Mouse (Mus musculus) spleen, postnatal 4 days (tissue): Measurements from ENCODE around the gene Nxpe5.

Experiments
- DNase-seq, 2 experiments: peaks; one replicate each; pipeline ENCODE4 v3.0.0; 2022; ENCODE audit warnings: low spot score in 2 of 2

Gene Nxpe5

GRCm38 (mm10) chr5:138275216-138276050 lies 49.7 kb downstream of the Nxpe5 start:
- no peak for DNase-seq

- DNase-seq = no peak
These were observed 52.3 kb downstream of the Nxpe5 start for GRCm38 (mm10) chr5:138277994-138278393.

DNA sequence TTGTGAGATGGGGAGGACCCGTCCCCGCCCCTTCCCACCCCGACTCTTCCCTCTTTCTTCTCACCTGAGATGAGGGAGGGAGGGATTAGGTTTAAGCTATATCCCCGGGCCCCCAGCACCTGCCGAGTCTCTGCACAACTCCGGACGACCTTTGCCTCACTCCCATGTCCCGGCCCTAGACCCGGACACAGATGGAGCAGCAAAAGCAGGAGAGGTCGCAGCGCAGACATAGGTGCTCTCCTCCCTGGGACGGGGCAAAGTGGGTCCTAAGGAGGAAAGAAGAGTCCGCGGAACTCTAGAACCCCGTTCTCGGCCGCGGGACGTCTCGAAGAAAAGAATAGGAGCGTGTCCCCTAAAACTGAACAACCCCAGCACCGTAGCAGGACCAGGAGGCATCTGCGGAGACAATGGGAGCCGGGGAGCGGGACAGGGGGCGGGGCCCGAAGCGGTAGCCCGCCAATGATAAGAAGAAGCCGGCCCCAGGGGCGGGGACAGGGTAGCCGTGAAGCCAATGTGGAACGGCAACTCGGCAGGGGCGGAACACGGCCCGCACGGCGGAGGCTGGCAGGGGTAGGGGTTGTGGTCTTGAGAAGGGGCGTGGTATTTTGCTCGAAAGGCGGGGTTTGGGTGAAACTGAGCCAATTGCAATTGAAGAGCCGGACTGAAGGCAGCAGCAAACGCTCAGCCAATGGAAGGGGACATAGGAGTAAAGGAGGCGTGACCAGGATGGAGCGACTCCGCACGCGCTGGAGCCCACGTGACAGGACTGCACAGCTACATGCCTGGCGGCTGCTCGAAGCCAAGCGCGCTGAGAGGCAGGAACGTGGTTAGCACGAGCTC lies 54.1 kb downstream of the Nxpe5 start, which contains the start of the genes Gm43720, Gpc2 and Stag3:
Gm43720 (minus strand) TSS at position 374 of the 840 bp plus-strand sequence.
Gpc2 (minus strand) TSS at position 421 of the 840 bp plus-strand sequence.
Stag3 (plus strand) TSS at position 656 of the 840 bp plus-strand sequence.
- peak; percentile 82 to 88 for DNase-seq

- no peak for DNase-seq
These were observed 54.7 kb downstream of the Nxpe5 start for GRCm38 (mm10) chr5:138280425-138280768.

- no peak for DNase-seq
These were observed 55.1 kb downstream of the Nxpe5 start for GRCm38 (mm10) chr5:138280829-138281228.

DNA sequence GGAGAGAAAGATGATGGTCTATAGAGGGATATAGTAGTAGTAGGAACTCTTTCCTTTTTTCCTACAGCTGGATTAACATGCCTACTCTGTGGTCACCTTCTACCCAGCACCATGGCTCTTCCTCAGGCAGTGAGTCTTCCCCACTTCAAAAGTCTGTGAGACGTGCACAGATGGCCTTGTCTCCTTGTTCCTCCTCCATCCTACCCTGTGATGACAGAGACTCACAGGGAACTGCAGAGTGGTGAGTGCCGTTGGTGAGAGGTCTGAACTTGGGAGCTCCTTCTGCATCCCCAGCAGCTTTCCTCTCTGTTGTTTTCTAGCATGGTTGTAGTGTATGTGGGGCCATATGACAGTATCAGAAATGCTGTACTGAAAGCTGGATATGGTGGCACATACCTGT lies 56.1 kb downstream of the Nxpe5 start:
- DNase-seq = no peak

GRCm38 (mm10) chr5:138283540-138283939 lies 57.8 kb downstream of the Nxpe5 start:
- DNase-seq = no peak

DNA sequence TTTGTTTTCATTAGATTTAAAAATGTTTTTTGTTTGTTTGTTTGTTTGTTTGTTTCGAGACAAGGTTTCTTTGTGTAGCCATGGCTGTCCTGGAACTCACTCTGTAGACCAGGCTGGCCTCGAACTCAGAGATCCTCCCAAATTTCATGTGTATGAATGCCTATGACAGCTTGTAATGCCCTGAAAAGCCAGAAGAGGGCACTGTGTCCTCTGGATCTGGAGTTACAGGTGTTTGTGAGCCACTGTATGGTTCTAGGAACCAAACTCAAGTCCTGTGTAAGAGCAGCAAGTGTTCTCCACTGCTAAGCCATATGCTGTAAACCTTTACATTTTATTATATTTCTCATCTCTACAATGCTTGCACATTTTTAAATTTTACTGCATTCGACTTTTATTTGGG lies 62.2 kb downstream of the Nxpe5 start:
- DNase-seq = no peak

GRCm38 (mm10) chr5:138291638-138292037 lies 65.9 kb downstream of the Nxpe5 start:
- no peak for DNase-seq

DNA sequence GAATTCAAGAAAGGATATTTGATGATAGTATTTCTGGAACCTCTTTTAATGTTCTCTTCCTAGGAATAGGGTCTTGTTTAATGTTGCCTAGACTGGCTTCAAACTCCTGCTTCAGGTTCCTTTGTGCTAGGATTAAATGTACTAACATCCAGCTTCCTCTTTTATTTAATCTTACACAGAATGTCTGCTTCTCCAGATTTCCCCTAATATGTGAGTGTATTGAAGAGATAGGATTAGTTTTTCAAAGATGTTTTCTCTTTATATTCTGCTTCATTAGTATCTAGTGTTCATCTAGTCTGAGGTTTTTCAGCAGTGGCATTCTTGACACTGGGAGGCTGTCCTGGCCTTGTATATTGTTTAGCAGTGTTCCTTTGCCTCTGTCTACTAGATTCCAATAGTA lies 68.5 kb downstream of the Nxpe5 start:
- no peak for DNase-seq

DNA sequence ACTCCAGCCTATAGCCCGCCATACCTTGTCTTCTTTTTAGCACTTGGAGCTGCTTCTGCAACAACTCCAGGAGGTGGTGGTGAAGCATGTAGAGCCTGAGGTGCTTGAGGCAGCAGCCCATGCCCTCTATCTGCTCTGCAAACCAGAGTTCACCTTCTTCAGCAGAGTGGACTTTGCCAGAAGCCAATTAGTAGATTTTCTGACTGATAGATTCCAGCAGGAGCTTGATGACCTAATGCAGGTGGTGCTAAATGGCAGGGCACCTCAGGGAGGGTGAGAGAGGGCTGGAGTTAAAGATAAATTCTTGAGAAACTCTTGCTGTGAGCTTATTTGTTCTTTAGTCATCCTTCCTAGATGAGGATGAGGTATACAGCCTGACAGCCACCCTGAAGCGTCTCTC lies 73.9 kb downstream of the Nxpe5 start:
- no peak for DNase-seq
